Mouse (Mus musculus) E14TG2a.4 (cell line): ENCODE data around the gene Stx6.

Source experiments
- H3K27me3 ChIP-seq: 2 replicates; pipeline ENCODE4 v1.6.1; 2014; ENCODE audit warnings: low read length, control low read depth; ENCODE audit not compliant: insufficient read depth
- H3K36me3 ChIP-seq: 2 replicates; pipeline ENCODE4 v1.6.1; 2014; ENCODE audit warnings: low read length, control low read depth; ENCODE audit not compliant: insufficient read depth
- H3K4me1 ChIP-seq: replicated peaks from 2 replicates; pipeline ENCODE4 v1.6.1; 2014; ENCODE audit warnings: low read depth, low read length, control low read depth
- H3K4me3 ChIP-seq: replicated peaks from 2 replicates; pipeline ENCODE4 v1.5.1; 2014; ENCODE audit warnings: mild to moderate bottlenecking, low read length
- H3K9me3 ChIP-seq: 2 replicates; pipeline ENCODE4 v1.6.1; 2014; ENCODE audit warnings: low read length, control low read depth
- CTCF ChIP-seq: conservative IDR thresholded peaks from 2 replicates; pipeline ENCODE4 v1.5.1; 2014; ENCODE audit warnings: low read length
- NANOG ChIP-seq: IDR thresholded peaks from 2 replicates; pipeline ENCODE4 v1.6.1; 2014; ENCODE audit warnings: borderline replicate concordance, low read length, mixed read lengths
- POU5F1 ChIP-seq: IDR thresholded peaks from 2 replicates; pipeline ENCODE4 v1.6.1; 2014; ENCODE audit warnings: low read length, borderline replicate concordance

Stx6 gene

GRCm38 (mm10) chr1:155121977-155122939 lies 36.3 kb upstream of the Stx6 start:
- H3K36me3 ChIP-seq = no peaks in the 10 kb centered on the region
- H3K4me3 ChIP-seq = no peak overlapping the region
- H3K27me3 ChIP-seq = peaks cover 10% of the 10 kb centered on the region; the same call in 1 of the 2 replicates
- no peak for TF ChIP-seq NANOG
- no peak for TF ChIP-seq POU5F1
- no peak for TF ChIP-seq CTCF
- H3K9me3 ChIP-seq = peaks cover 4% of the 10 kb centered on the region; the same call in 1 of the 2 replicates
- no peaks in the 10 kb centered on the region for H3K4me1 ChIP-seq

GRCm38 (mm10) chr1:155124397-155124796 lies 34.1 kb upstream of the Stx6 start:
- Histone ChIP-seq H3K9me3 (no peaks in the 10 kb centered on the region), H3K27me3 (peaks cover 10% of the 10 kb centered on the region; the same call in 1 of the 2 replicates), H3K36me3 (no peaks in the 10 kb centered on the region), H3K4me1 (no peaks in the 10 kb centered on the region), H3K4me3 (no peak overlapping the region)
- TF ChIP-seq CTCF = no peak
- no peak for TF ChIP-seq NANOG
- no peak for TF ChIP-seq POU5F1

- no peaks in the 10 kb centered on the region for H3K36me3 ChIP-seq
- no peak for TF ChIP-seq POU5F1
- TF ChIP-seq NANOG = no peak
- no peak for TF ChIP-seq CTCF
- no peaks in the 10 kb centered on the region for H3K4me1 ChIP-seq
- no peak overlapping the region for H3K4me3 ChIP-seq
- H3K27me3 ChIP-seq = peaks cover 10% of the 10 kb centered on the region; the same call in 1 of the 2 replicates
- H3K9me3 ChIP-seq = no peaks in the 10 kb centered on the region; the same call in 1 of the 2 replicates
Measured at GRCm38 (mm10) chr1:155126716-155127115, 31.8 kb upstream of the Stx6 start.

GRCm38 (mm10) chr1:155127429-155127934 lies 31.0 kb upstream of the Stx6 start:
- Histone ChIP-seq H3K4me3 (no peak overlapping the region), H3K36me3 (no peaks in the 10 kb centered on the region), H3K9me3 (no peaks in the 10 kb centered on the region; the same call in 1 of the 2 replicates), H3K27me3 (peaks cover 7% of the 10 kb centered on the region), H3K4me1 (no peaks in the 10 kb centered on the region)
- no peak for TF ChIP-seq CTCF
- TF ChIP-seq NANOG = no peak
- no peak for TF ChIP-seq POU5F1

- Histone ChIP-seq H3K36me3 (no peaks in the 10 kb centered on the region), H3K4me3 (no peak overlapping the region), H3K9me3 (no peaks in the 10 kb centered on the region; the same call in 1 of the 2 replicates), H3K27me3 (peaks cover 21% of the 10 kb centered on the region), H3K4me1 (no peaks in the 10 kb centered on the region)
- TF ChIP-seq NANOG (no peak), POU5F1 (no peak)
Measured at GRCm38 (mm10) chr1:155134866-155135265, 23.6 kb upstream of the Stx6 start.

- Histone ChIP-seq H3K9me3 (no peaks in the 10 kb centered on the region), H3K4me3 (no peak overlapping the region), H3K36me3 (no peaks in the 10 kb centered on the region), H3K4me1 (no peaks in the 10 kb centered on the region), H3K27me3 (peaks cover 17% of the 10 kb centered on the region; the same call in 1 of the 2 replicates)
- TF ChIP-seq POU5F1 (no peak), NANOG (no peak), CTCF (no peak)
Measured at GRCm38 (mm10) chr1:155138795-155139194, 19.7 kb upstream of the Stx6 start.

- H3K4me1 ChIP-seq = no peaks in the 10 kb centered on the region
- H3K4me3 ChIP-seq = no peak overlapping the region
- H3K36me3 ChIP-seq = no peaks in the 10 kb centered on the region
- TF ChIP-seq POU5F1 (no peak), NANOG (no peak), CTCF (peak; percentile 41)
- no peaks in the 10 kb centered on the region for H3K9me3 ChIP-seq
- H3K27me3 ChIP-seq = peaks cover 16% of the 10 kb centered on the region
Measured at GRCm38 (mm10) chr1:155140076-155140475, 18.4 kb upstream of the Stx6 start.

GRCm38 (mm10) chr1:155145620-155146019 lies 12.9 kb upstream of the Stx6 start:
- Histone ChIP-seq H3K27me3 (peaks cover 3% of the 10 kb centered on the region; the same call in 1 of the 2 replicates), H3K4me3 (no peak overlapping the region)

More at GRCm38 (mm10) chr1:155145620-155146019, 12.9 kb upstream of the Stx6 start:
- Histone ChIP-seq H3K9me3 (no peaks in the 10 kb centered on the region), H3K36me3 (no peaks in the 10 kb centered on the region), H3K4me1 (peaks cover 6% of the 10 kb centered on the region; the same call in 1 of the 2 replicates)
- TF ChIP-seq CTCF (no peak), POU5F1 (no peak), NANOG (no peak)
